Mouse (Mus musculus) thymus, postnatal 0 days (tissue): Measurements from ENCODE around the gene Gcn1l1. TPM values are rescaled to one million over a fixed set of nuclear protein-coding genes. Genes with fewer than 3 reads are reported as not detected.

Experiments used
- DNase-seq: peaks from one replicate; pipeline ENCODE4 v3.0.0-alpha.2; 2015; ENCODE audit warnings: low spot score
- polyA plus RNA-seq: library from polyadenylated mRNA; unstranded; fragments of >200 nt; fragmentation: Nextera tagmentation; extraction: Ambion mirVana; gene quantifications from 2 replicates; pipeline ENCODE4 v1.2.1, GENCODE M21; 2015

Gene Gcn1l1
- polyA plus RNA-seq, 1 experiment from 2014 or later: 21.5 TPM

DNA sequence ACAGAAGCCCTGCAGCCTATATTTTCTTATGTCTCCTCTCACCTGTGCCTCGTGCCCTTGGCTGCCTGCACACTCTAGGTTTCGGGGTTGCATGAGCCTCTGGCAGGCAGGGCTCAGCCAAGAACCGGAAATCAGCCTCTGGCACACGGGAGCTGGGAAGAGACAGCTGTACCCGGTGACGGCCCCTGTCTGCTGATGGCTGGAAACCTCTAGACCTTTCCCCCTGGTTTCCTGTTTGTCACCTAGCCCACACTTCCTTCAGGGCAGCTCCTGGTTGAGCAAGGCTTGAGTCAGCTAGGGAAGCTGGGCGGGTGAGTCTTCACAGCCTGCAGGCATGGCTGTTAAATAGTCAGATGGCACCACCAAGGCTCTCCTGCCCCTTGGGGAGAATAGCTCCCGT is 30.2 kb upstream of the Gcn1l1 start:
- peak; percentile 63 for DNase-seq

DNA sequence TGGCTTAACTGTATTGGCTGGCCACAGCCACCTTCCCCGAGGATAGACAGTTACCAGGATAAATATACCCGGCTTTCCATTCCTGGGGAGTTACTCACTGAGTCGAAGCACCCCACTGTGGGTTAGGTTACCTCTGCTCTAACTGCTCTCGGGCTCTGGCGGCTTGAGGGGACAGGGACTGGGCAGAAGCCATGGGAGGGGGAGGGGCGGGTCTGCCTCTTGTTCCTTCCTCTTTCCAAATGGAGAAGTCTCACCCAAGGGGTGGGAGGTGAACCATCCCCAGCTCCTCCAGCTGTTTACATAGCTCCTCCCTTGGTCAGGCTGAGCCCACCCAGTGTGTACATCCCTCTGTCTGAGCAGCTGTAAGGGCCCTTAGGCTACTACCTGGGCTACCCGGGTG is 29.4 kb upstream of the Gcn1l1 start:
- DNase-seq: no peak

GRCm38 (mm10) chr5:115538017-115538692 is 26.9 kb upstream of the Gcn1l1 start:
- DNase-seq: no peak

- peak; percentile 91 for DNase-seq
Observed at GRCm38 (mm10) chr5:115538693-115539043, 26.4 kb upstream of the Gcn1l1 start.

GRCm38 (mm10) chr5:115542635-115543384 is 22.2 kb upstream of the Gcn1l1 start:
- DNase-seq: peak; percentile 32

DNA sequence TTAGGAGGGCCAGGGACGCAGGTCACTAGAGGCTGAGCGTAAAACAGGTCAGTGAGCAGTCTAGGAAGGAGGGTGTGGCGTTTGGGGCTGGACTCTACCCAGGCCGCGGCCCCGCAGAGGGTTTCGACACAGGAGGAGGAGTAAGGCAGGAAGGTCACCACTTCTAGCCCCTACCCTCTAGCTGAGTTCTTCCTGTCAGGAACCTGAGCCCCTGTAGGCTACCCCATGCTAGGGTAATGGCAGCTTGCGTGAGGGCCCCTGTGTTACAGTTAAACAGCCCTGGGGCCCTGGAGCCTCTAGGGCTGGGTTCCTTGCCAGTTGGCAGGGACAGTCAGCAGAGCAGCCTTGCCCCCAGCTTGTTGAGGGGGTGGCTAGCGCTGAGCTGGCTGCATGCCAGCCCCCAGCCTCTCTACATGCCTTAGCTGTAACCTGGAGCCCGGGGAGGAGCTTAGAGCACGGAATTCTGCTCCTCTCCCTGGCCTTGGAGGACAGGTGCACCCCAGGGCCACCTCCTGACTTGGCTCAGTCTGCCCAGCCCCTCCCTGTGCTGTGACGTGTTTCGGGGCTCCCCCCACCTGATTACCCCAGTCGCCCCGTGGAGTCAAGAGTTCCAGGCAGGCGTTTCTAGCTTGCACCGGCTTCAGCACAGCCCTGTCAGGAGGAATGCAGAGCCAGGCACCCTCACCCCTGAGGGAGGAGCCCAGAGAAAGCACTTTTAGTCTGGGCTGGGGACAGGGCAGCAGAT is 21.4 kb upstream of the Gcn1l1 start:
- peak; percentile 36 for DNase-seq

GRCm38 (mm10) chr5:115544655-115545185 is 20.3 kb upstream of the Gcn1l1 start:
- no peak for DNase-seq

DNA sequence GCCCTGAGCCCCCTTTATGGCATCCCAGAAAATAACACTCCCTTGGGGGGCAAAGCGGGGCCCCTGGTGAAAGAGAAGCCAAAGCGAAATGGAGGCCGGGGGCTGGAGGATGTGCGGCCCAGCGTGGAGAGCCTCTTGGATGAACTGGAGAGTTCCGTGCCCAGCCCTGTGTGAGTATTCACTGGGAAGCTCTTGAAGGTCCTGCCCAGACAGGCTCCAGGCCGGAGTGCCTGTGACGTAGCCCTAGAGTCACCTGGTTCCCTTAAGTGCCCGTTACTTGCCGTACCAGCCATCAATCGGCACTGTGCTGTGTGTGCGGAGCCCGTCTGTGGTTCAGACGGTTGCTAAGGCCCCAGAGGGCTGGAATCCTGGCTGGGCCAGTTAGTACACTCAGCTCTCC is 19.4 kb upstream of the Gcn1l1 start:
- DNase-seq: no peak

GRCm38 (mm10) chr5:115546536-115546935 is 18.5 kb upstream of the Gcn1l1 start:
- DNase-seq: no peak

DNA sequence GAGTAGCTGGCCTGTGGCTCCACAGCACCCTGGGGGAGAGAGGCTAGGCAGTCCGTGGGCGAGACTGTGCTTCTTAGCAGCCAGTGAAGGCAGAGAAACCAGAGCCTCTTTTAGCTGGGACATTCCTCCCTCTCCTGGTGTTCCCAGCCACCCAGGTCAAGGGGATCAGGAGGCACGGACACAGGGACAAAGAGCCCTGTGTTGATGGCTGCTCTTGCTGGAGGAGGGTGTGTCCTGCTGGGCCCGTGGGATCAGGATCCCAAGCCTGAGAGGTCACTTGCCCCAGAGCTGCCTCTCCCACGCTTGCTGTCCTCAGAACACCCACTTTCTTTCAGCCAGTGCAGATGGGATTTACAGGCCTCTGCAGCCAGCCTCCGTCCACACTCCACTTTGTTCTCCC is 18.0 kb upstream of the Gcn1l1 start:
- DNase-seq: no peak

- no peak for DNase-seq
Observed at GRCm38 (mm10) chr5:115547421-115547820, 17.6 kb upstream of the Gcn1l1 start.

GRCm38 (mm10) chr5:115548501-115549285 is 16.4 kb upstream of the Gcn1l1 start:
- DNase-seq: no peak

DNA sequence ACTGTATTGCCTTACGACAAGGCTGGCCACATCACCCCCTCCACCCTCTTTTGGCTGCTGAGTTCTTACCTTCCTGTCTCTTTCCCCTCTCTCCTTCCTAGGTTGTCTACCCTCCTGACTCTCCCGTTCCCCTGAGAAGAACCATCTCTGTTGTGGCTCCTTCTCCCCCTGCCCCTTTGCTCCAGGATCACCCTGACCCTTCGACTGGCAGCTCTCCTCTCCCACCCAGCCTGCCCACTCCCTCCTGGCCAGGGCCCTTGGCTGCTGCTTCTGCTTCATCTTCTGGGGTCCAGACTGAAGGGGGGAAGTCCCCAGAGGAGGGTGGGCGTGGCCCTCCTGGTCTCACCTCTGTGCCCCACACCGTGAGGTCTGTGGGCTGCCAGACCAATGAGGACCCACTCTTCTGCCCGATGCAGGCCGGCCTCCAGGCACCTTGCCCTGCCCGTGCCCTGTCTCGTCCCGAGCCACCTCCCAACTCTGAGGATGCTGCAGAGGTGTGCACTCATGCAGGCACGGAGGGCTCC is 14.5 kb upstream of the Gcn1l1 start:
- no peak for DNase-seq

GRCm38 (mm10) chr5:115551386-115551785 is 13.7 kb upstream of the Gcn1l1 start:
- DNase-seq: no peak

DNA sequence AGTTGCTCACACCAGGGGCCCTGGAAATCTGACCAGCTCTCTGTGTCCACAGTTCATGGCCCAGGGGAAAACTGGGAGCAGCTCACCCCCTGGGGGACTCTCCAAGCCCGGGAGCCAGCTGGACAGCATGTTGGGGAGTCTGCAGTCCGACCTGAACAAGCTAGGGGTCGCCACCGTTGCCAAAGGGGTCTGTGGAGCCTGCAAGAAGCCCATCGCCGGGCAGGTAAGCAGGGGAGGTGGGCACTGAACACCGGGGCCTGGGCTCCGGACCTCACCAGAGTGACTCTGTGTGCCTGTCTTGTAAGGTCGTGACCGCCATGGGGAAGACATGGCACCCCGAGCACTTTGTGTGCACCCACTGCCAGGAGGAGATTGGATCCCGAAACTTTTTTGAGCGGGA is 13.3 kb upstream of the Gcn1l1 start:
- DNase-seq: no peak

- no peak for DNase-seq
Observed at GRCm38 (mm10) chr5:115553801-115554420, 11.1 kb upstream of the Gcn1l1 start.

GRCm38 (mm10) chr5:115554536-115555291 is 10.3 kb upstream of the Gcn1l1 start:
- no peak for DNase-seq

- peak; percentile 75 for DNase-seq
Observed at GRCm38 (mm10) chr5:115556217-115556616, 8.8 kb upstream of the Gcn1l1 start.

GRCm38 (mm10) chr5:115558182-115558794 is 6.8 kb upstream of the Gcn1l1 start:
- DNase-seq: no peak
